Mouse (Mus musculus): ENCODE results near the gene St3gal4. TPM values are rescaled to one million over a fixed set of nuclear protein-coding genes. Genes with fewer than 3 reads are reported as not detected.

The St3gal4 gene
- total and polyA plus RNA-seq, 3 experiments = 6.2 to 9.3 (median 8.8) TPM

GRCm38 (mm10) chr9:35116391-35117381 is 2.4 kb downstream of the St3gal4 start:
- peak; percentile 47 for DNase-seq (ENCODE audit: extremely low read depth)
- peak overlapping the region; percentile 84 for H3K9ac ChIP-seq (ENCODE audit: insufficient read depth, low read depth)
- no peaks in the 10 kb centered on the region for H3K27me3 ChIP-seq (replicated peaks)
- peak overlapping the region; percentile 55 to 98 (median 61) for H3K4me3 ChIP-seq (replicated peaks in 1 of 3; ENCODE audit: low read depth in 2 of 3, low read length in 2 of 3, poor library complexity in 1 of 3)
- H3K79me2 ChIP-seq (replicated peaks; ENCODE audit: control insufficient read depth, extremely low read depth, insufficient read depth, poor library complexity, severe bottlenecking) = no peaks in the 10 kb centered on the region
- H3K36me3 ChIP-seq (replicated peaks in 1 of 2; ENCODE audit: control insufficient read depth in 1 of 2, insufficient read depth in 1 of 2, low read length in 1 of 2) = peaks cover 3 to 19% of the 10 kb centered on the region in 2 experiments
- in situ Hi-C loops (cut with MboI; ENCODE audit: low pct_ligation_motif_present, low pct_unique_long_range_greater_than_20kb, low sequenced_read_pairs) (loop anchor here (5.0 kb wide), 1 partner anchor 74 kb away; no protein-coding TSS in a partner anchor), dilution Hi-C loops (cut with MboI; ENCODE audit: extremely low pct_ligation_motif_present, extremely low pct_unique_long_range_greater_than_20kb, low sequenced_read_pairs) (no loop called here)
- peak overlapping the region; percentile 75 for H3K4me2 ChIP-seq (ENCODE audit: insufficient read depth, low read depth, poor library complexity, severe bottlenecking)
- H3K9me3 ChIP-seq (replicated peaks; ENCODE audit: low read length) = no peaks in the 10 kb centered on the region
- peaks cover 0 to 20% of the 10 kb centered on the region in 2 experiments; a peak in 2 of 4 replicates for H3K4me1 ChIP-seq (ENCODE audit: control insufficient read depth in 1 of 2, insufficient read depth in 2 of 2)
- H3K27ac ChIP-seq (ENCODE audit: insufficient read depth, low read depth) = no peak overlapping the region
- TF ChIP-seq RCOR1 (conservative IDR thresholded peaks at IDR 0.05; ENCODE audit: low read depth, low read length) (no peak), JUND (conservative IDR thresholded peaks at IDR 0.05; ENCODE audit: low read depth, low read length) (no peak), BHLHE40 (IDR thresholded peaks at IDR 0.05; ENCODE audit: low read depth, low read length) (0 out of 2 replicates have a peak, but pooled peaks have one; percentile 51), MAX (IDR thresholded peaks at IDR 0.05; ENCODE audit: low read length) (peak; percentile 50; the same call in 1 of the 2 replicates), MEF2A (IDR thresholded peaks at IDR 0.05; ENCODE audit: borderline replicate concordance, low read depth, low read length) (no peak), ZNF384 (IDR thresholded peaks at IDR 0.05; ENCODE audit: low read depth, low read length) (0 out of 2 replicates have a peak, but pooled peaks have one; percentile 13), ELF1 (IDR thresholded peaks at IDR 0.05; ENCODE audit: low read depth, low read length) (no peak), MXI1 (IDR thresholded peaks at IDR 0.05; ENCODE audit: low read depth, low read length) (no peak), SMC3 (IDR thresholded peaks at IDR 0.05; ENCODE audit: low read depth, low read length) (no peak), SIN3A (IDR thresholded peaks at IDR 0.05; ENCODE audit: low read length) (peak; percentile 46; the same call in 1 of the 2 replicates), ZC3H11A (IDR thresholded peaks at IDR 0.05; ENCODE audit: low read depth, low read length) (no peak), CHD2 (IDR thresholded peaks at IDR 0.05; ENCODE audit: low read length) (no peak), POLR2AphosphoS2 (IDR thresholded peaks at IDR 0.05; ENCODE audit: low read depth, low read length) (no peak), UBTF (IDR thresholded peaks at IDR 0.05; ENCODE audit: low read depth, low read length) (no peak), NELFE (IDR thresholded peaks at IDR 0.05; ENCODE audit: low read depth, low read length) (peak; percentile 23; the same call in 1 of the 2 replicates), JUN (IDR thresholded peaks at IDR 0.05; ENCODE audit: insufficient read depth, low read depth, low read length) (no peak), MAFK (IDR thresholded peaks at IDR 0.05; ENCODE audit: insufficient replicate concordance, low read length) (no peak), HCFC1 (IDR thresholded peaks at IDR 0.05; ENCODE audit: low read depth, low read length) (no peak), USF1 (IDR thresholded peaks at IDR 0.05; ENCODE audit: low read depth, low read length) (no peak), KAT2A (IDR thresholded peaks at IDR 0.05; ENCODE audit: insufficient replicate concordance, low read length) (no peak), E2F4 (IDR thresholded peaks at IDR 0.05; ENCODE audit: insufficient replicate concordance, low read depth, low read length) (no peak), CTCF (conservative IDR thresholded peaks at IDR 0.05 in 1 of 2, IDR thresholded peaks at IDR 0.05 in 1 of 2; ENCODE audit: low read depth in 2 of 2, low read length in 2 of 2) (no peak), ZMIZ1 (IDR thresholded peaks at IDR 0.05; ENCODE audit: low read depth, low read length) (no peak; the same call in 1 of the 2 replicates), MAZ (IDR thresholded peaks at IDR 0.05; ENCODE audit: low read depth, low read length) (0 out of 2 replicates have a peak, but pooled peaks have one; percentile 23), TCF12 (IDR thresholded peaks at IDR 0.05; ENCODE audit: low read depth, low read length) (peak; percentile 3; the same call in 1 of the 2 replicates), USF2 (conservative IDR thresholded peaks at IDR 0.05; ENCODE audit: low read depth, low read length) (no peak), ETS1 (conservative IDR thresholded peaks at IDR 0.05; ENCODE audit: low read depth, low read length) (no peak), CHD1 (IDR thresholded peaks at IDR 0.05; ENCODE audit: low read depth, low read length) (no peak), POLR2A (IDR thresholded peaks at IDR 0.05; ENCODE audit: low read depth, low read length) (peak; percentile 61; the same call in 1 of the 2 replicates), MYC (IDR thresholded peaks at IDR 0.05; ENCODE audit: low read depth, low read length) (peak; percentile 63; the same call in 1 of the 2 replicates), PAX5 (IDR thresholded peaks at IDR 0.05; ENCODE audit: low read length) (no peak), ZKSCAN1 (IDR thresholded peaks at IDR 0.05; ENCODE audit: borderline replicate concordance, low read depth, low read length) (no peak), NRF1 (IDR thresholded peaks at IDR 0.05; ENCODE audit: low read depth, low read length) (peak; percentile 69), EP300 (IDR thresholded peaks at IDR 0.05; ENCODE audit: low read length) (no peak), RAD21 (IDR thresholded peaks at IDR 0.05; ENCODE audit: low read depth, low read length) (no peak), IRF4 (IDR thresholded peaks at IDR 0.05; ENCODE audit: low read depth, low read length) (no peak; the same call in 1 of the 2 replicates), GABPA (IDR thresholded peaks at IDR 0.05; ENCODE audit: insufficient replicate concordance, low read depth, low read length) (no peak)
